Mouse (Mus musculus) heart, embryonic 16.5 days (tissue): ENCODE measurements around the gene Stk4. TPM values are rescaled to one million over a fixed set of nuclear protein-coding genes. Genes with fewer than 3 reads are reported as not detected.

ENCODE experiments used
- ATAC-seq: fragments of 200-750 bp; cut with Nextera tagmentation; replicated peaks from 2 replicates; pipeline ENCODE4 v1.8.0; 2017; ENCODE audit warnings: moderate number of reproducible peaks; ENCODE audit not compliant: insufficient read depth, low FRiP score; ENCODE audit errors: extremely low read depth
- H3K27ac ChIP-seq: fragments of 300-500 bp; sonication (generic); 2 replicates; pipeline ENCODE4 v1.5.1; 2014; ENCODE audit warnings: mild to moderate bottlenecking, low read length, control low read depth, moderate library complexity
- H3K27me3 ChIP-seq: fragments of 300-500 bp; sonication (generic); 2 replicates; pipeline ENCODE4 v1.6.1; 2014; ENCODE audit warnings: low read length, mixed read lengths; ENCODE audit not compliant: control insufficient read depth, insufficient read depth
- H3K36me3 ChIP-seq: fragments of 300-500 bp; sonication (generic); 2 replicates; pipeline ENCODE4 v1.6.1; 2014; ENCODE audit not compliant: control insufficient read depth, insufficient read depth
- H3K4me1 ChIP-seq: fragments of 300-500 bp; sonication (generic); 2 replicates; pipeline ENCODE4 v1.6.1; 2014; ENCODE audit warnings: low read length, mixed read lengths; ENCODE audit not compliant: control insufficient read depth, insufficient read depth
- H3K4me2 ChIP-seq: fragments of 300-500 bp; sonication (generic); 2 replicates; pipeline ENCODE4 v1.6.1; 2014; ENCODE audit warnings: low read depth, mild to moderate bottlenecking, control low read depth, low read length
- H3K4me3 ChIP-seq: fragments of 300-500 bp; sonication (generic); 2 replicates; pipeline ENCODE4 v1.5.1; 2014; ENCODE audit warnings: mild to moderate bottlenecking, control low read depth, low read length
- H3K9ac ChIP-seq: fragments of 300-500 bp; sonication (generic); 2 replicates; pipeline ENCODE4 v1.6.1; 2014; ENCODE audit warnings: low read length, control low read depth
- H3K9me3 ChIP-seq: fragments of 300-500 bp; sonication (generic); replicated peaks from 2 replicates; pipeline ENCODE4 v1.6.1; 2016; ENCODE audit warnings: low read length; ENCODE audit not compliant: control insufficient read depth
- WGBS: fragments of 180-500 bp; shearing (Covaris S2); extraction: QIAGEN DNeasy Blood & Tissue Kit; methylation state at CpG from one replicate; pipeline ENCODE4 v1.1.7; 2014; 5-methylcytosine and 5-hydroxymethylcytosine counted together
- polyA plus RNA-seq: library from polyadenylated mRNA; unstranded; fragments of >200 nt; fragmentation: Nextera tagmentation; extraction: Ambion mirVana; gene quantifications from 2 replicates; pipeline ENCODE4 v1.2.1, GENCODE M21; 2015

Stk4 gene
- polyA plus RNA-seq, 1 experiment from 2014 or later: 17.8 TPM

DNA sequence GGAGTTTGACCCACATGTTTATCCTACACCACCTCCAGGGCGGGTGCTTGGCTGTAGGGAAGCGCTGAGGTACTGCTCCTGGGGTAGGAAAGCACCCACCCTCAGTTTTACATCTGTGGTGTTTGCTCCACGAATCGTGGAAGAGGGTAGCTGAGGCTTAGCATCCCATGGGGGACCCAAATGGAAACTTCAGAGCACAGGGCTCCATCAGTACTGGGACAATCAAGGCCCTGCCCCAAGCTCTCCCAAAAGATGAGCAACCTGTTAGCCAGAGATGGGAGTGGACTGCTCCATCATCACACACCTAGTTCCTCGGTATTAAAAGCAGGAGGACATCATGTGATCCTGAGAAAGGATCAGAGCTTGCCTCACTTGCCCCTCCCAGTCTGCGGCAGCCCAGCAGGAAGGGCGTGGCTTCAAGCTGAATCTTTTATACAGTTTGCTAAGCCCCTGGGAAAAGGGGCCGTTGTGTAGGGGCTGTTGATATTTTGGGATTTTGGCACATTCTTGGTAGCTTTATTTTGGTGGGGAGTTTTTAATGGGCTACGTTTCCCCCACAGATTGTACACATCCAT lies 114.1 kb downstream of the Stk4 start:
- no peaks in the 10 kb centered on the region for H3K36me3 ChIP-seq
- H3K9ac ChIP-seq: no peak overlapping the region
- H3K4me3 ChIP-seq: no peak overlapping the region
- H3K27ac ChIP-seq: no peak overlapping the region
- no peaks in the 10 kb centered on the region for H3K27me3 ChIP-seq
- ATAC-seq: no peak
- no peak overlapping the region for H3K4me2 ChIP-seq
- no peaks in the 10 kb centered on the region for H3K9me3 ChIP-seq
- 38% methylated on average over 9 of the region's 9 CpGs for WGBS
- no peaks in the 10 kb centered on the region for H3K4me1 ChIP-seq

DNA sequence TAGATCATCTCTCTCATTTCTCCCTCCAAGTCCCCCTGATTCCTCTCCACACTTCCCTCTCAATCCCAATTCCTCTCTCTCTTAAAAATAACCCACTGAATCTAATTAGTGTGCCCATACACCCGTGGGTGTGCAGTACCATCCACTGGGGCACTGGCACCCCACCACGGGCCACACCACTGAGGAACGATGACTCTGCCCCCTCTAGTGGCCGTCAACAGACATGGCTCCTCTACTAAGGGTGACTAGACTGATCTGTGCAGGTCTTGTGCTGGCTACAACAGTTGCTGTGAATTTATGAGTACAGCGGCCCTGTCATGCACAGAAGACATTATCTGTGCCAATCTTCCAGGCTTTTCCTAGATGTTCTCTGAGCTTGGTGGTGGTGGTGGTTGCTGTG lies 118.6 kb downstream of the Stk4 start:
- Histone ChIP-seq H3K4me3 (no peak overlapping the region), H3K9ac (no peak overlapping the region), H3K27me3 (no peaks in the 10 kb centered on the region), H3K27ac (no peak overlapping the region), H3K4me1 (no peaks in the 10 kb centered on the region), H3K4me2 (no peak overlapping the region), H3K36me3 (no peaks in the 10 kb centered on the region), H3K9me3 (no peaks in the 10 kb centered on the region)
- WGBS: 24% methylated on average over 5 of the region's 5 CpGs
- no peak for ATAC-seq

DNA sequence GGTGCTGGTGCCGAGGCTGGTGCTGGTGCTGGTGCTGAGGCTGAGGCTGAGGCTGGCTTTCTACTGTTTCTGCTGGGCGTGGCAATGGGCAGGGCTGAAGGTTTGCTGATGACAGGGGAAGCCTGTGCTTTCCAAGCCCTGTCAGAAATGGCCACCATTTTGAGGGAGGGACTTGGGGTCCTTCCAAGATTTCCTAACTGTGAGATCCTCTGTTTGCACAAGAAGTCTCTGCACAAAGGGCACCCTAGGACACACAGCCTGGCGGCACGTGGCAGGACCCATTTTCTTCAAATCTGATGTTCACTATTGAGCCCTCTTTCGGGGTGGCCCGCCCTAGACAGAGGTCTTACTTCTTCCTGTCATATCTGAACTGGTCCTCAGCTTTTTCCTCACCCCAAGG lies 120.5 kb downstream of the Stk4 start, which contains the start of gene Wfdc12:
TSS of gene Wfdc12 (minus strand) at position 33 of the 400 bp plus-strand sequence.
- no peaks in the 10 kb centered on the region for H3K27me3 ChIP-seq
- no peaks in the 10 kb centered on the region for H3K36me3 ChIP-seq
- WGBS: 81% methylated on average over 6 of the region's 6 CpGs
- no peaks in the 10 kb centered on the region for H3K9me3 ChIP-seq
- no peaks in the 10 kb centered on the region for H3K4me1 ChIP-seq
- no peak within 1 kb of the TSS for H3K27ac ChIP-seq
- H3K4me2 ChIP-seq: no peak within 1 kb of the TSS
- no peak within 1 kb of the TSS for H3K9ac ChIP-seq
- no peak for ATAC-seq
- H3K4me3 ChIP-seq: no peak within 1 kb of the TSS

DNA sequence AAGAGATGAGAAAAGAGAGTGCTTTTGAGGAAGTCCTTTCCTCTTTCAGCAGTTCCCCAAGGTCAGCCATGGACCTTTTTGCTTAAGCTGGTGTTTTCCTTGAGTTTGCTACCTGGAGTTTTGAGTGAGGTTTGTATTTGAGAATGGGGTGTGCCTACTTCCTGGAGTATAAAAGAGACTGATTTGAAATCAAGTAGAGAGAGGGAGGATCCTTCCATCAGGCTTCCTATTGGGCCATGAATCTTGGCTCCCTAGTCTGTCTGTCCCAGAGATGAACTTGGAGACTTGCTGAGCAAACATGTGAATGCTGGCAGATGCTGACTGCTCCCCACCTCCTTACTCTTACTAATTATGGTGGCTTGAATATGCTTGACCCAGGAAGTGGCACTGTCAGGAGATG lies 122.2 kb downstream of the Stk4 start:
- no peak for ATAC-seq
- Histone ChIP-seq H3K4me3 (no peak overlapping the region), H3K9me3 (no peaks in the 10 kb centered on the region), H3K27ac (no peak overlapping the region), H3K4me2 (no peak overlapping the region), H3K9ac (no peak overlapping the region), H3K27me3 (no peaks in the 10 kb centered on the region), H3K4me1 (no peaks in the 10 kb centered on the region), H3K36me3 (no peaks in the 10 kb centered on the region)

DNA sequence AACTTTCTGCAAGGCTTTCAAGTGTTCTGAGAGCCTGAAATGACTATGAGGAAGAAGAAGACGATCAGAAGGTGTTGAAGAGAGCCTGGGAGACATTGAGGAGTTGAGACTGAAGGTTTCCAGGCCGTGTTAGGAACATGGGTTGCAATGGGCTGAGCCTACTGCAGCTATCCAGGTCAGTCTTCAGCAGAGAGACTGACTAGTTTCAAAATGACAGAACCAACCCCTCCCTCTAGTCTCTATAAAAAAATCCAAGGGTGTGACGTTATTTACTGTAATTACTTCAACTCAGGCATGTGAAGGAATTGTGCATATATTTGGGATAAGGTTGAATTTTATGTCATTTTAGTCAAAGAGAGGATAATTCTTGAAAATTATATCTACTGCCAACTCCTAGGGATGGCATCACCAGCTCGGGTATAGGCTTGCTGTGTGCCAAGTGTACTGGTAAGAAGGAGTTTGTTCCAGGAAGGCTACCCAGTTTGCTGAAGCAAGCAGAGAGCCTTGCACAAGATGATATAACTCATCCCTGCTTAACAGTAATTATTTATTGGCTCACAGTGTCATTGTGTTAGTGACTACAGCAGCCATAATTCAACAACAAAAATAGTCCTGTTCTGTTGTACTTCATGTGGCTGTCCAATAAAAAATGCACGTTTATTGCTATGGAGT lies 125.0 kb downstream of the Stk4 start:
- Histone ChIP-seq H3K4me2 (no peak overlapping the region), H3K27me3 (no peaks in the 10 kb centered on the region), H3K36me3 (no peaks in the 10 kb centered on the region), H3K27ac (no peak overlapping the region), H3K9ac (no peak overlapping the region), H3K4me1 (no peaks in the 10 kb centered on the region), H3K9me3 (no peaks in the 10 kb centered on the region), H3K4me3 (no peak overlapping the region)
- whole genome bisulfite sequencing: 64% methylated on average over 5 of the region's 5 CpGs
- no peak for ATAC-seq

DNA sequence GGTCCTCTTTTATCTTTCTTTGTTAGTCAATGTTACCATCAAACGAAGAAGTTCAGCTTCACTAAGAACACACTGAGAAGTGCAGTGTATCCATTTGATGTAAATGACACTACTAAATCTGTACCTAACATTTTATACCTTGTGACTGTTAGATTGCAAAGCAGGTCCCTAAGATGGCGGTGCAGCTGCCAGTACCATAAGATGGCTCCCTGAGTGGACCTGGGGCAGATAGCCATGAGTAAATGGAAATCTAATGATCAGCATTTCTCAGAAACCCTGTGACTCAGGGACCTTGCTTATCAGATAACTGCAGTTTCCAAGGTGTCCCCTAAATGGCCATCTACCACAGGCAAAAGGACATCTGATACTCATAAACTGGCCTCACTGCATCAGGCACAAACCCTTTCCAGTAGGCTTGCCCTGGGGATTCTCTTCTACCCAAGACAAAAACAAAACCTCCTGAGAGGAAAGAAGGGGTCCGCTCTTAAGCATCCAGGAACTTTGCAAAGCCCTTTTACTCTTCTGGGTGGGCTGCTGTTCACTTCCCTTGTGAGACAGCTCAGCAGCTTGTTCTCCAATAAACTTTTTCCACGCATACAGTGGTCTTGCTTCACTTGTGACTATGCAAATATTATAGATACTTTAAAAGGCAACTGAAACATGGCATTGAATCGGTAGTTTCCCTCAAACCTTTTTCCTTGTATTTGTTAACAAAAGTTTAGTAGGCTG lies 126.0 kb downstream of the Stk4 start:
- Histone ChIP-seq H3K4me3 (no peak overlapping the region), H3K36me3 (no peaks in the 10 kb centered on the region), H3K4me1 (no peaks in the 10 kb centered on the region), H3K27me3 (no peaks in the 10 kb centered on the region), H3K9me3 (no peaks in the 10 kb centered on the region), H3K9ac (no peak overlapping the region), H3K4me2 (no peak overlapping the region), H3K27ac (no peak overlapping the region)
- WGBS: 85% methylated on average over 5 of the region's 5 CpGs
- ATAC-seq: no peak

DNA sequence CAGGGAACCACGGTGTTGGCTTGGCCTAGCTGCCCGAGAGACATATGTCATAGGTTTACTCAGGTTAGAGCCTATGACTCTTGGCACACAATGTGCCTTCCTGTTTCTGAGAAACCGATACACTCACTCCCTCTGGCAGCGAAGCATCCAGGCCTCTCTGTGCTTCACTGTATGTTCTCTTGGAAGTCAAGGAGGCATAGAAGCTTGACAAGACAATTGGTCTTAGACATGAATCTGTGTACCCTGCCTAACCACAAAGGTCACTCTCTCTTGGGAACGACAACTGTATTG lies 126.5 kb downstream of the Stk4 start:
- WGBS: 82% methylated on average over 5 of the region's 5 CpGs

DNA sequence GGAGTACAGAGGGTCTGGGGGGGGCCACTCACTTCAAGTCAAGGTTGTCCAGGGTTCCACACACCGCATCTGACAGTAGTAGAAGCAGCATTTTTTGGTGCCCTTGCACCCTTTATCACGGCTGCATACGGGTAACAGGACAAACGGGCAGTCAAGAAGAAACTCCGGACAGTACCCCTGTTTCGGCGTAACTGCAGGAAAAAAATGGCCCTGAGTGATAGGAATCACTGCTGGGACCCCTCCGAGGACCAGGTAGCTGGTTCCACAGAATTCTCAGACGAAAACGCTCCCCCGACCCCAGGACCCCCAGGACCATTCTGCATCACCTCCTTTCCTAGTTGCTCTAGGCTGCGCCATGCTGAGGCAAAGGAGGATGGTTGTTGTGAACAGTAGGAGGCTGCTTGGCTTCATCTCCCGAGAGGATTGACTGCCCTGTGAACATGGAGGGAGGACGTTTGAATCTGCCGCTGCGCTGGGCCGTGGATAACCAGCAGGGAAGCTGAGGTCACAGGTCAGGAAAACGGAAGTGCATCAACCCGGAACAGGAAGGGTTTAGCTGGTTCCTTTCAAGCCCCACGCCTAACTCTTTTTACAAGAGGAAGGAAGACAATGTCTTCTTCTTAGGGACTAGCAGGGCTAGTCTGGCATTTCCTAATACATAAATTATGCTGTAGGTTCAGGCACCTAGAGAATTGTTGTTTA lies 129.7 kb downstream of the Stk4 start, which contains the start of gene Wfdc15a:
TSS of gene Wfdc15a (minus strand) at position 505 of the 702 bp plus-strand sequence.
- Histone ChIP-seq H3K27ac (no peak within 1 kb of the TSS), H3K4me2 (no peak within 1 kb of the TSS), H3K4me3 (no peak within 1 kb of the TSS), H3K27me3 (no peaks in the 10 kb centered on the region), H3K9me3 (no peaks in the 10 kb centered on the region), H3K4me1 (no peaks in the 10 kb centered on the region), H3K9ac (no peak within 1 kb of the TSS), H3K36me3 (no peaks in the 10 kb centered on the region)
- 75% methylated on average over 20 of the region's 20 CpGs for WGBS
- no peak for ATAC-seq

More for the DNA sequence above, 126.5 kb downstream of the Stk4 start:
- no peak overlapping the region for H3K4me3 ChIP-seq
- H3K27me3 ChIP-seq: no peaks in the 10 kb centered on the region
- no peaks in the 10 kb centered on the region for H3K4me1 ChIP-seq
- ATAC-seq: no peak
- no peak overlapping the region for H3K9ac ChIP-seq
- H3K27ac ChIP-seq: no peak overlapping the region
- H3K36me3 ChIP-seq: no peaks in the 10 kb centered on the region
- no peaks in the 10 kb centered on the region for H3K9me3 ChIP-seq
- no peak overlapping the region for H3K4me2 ChIP-seq
